Mouse (Mus musculus) mammary gland, adult 2 months (tissue): ENCODE data around the gene Tmem147. TPM values are rescaled to one million over a fixed set of nuclear protein-coding genes. Genes with fewer than 3 reads are reported as not detected.

ENCODE experiments used
- polyA plus RNA-seq: library from polyadenylated mRNA; depleted of rRNA; stranded (reverse); fragments of >200 nt; gene quantifications from 2 replicates; pipeline ENCODE4 v1.2.3, GENCODE M21; 2012; ENCODE audit warnings: low replicate concordance; rRNA removed

Gene Tmem147
- 183 and 405 TPM in 2 replicates for polyA plus RNA-seq

DNA sequence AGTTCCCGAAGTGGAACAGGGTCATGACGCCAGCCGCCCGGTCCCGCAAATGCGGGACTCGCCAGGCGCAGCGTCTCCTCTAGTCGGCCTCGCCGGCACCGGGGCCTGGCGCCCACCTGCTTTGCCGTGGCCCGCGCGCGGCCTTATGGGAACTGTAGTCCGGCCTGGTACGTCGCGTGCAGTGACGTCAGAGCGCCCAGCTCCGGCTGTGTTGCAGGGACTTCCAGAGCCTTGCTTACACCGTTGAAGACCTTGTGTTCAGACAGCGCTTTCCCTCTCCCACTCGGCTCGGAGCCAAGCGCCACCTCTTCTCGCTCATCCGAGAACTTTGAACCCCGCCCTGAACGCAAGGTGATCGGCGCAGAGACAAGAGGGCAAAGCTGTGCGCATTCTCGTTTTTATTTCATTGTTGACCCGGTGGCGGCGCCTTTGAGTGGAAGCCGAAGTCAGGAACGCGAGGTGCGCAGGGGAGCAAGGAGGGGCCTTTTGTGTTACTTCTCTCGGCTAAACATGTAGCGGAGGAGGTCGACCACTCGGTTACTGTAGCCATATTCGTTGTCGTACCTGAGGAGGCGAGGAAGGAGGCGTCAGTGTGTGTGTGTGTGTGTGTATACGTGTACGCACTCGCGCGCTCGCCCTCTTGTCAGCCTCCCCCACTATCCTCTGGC is at the start of gene Tmem147:
TSS of gene Tmem147 (minus strand) at position 145 of the 668 bp plus-strand sequence.

DNA sequence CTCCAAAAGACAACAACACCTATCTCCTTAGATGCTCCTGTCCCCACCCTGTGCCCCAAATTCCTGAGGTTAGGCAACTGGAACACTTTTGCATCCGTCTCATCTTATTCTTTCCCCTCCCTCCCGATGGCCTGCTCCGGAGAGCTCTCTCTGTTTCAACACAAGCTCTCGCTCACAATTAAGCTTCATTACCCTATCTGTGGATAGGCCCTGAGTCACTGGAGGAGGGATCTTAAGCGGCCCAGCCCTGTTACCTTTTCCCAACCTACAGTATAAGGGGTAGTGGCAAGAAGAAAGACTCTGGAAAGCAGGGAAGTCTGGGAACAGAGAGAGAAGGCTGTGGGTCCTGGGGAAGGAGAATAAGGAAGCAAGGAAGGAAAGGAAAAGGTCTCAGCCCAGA is 34.1 kb upstream of the Tmem147 start, which contains the start of gene Dmkn:
TSS of gene Dmkn (plus strand) at position 301 of the 400 bp plus-strand sequence.

DNA sequence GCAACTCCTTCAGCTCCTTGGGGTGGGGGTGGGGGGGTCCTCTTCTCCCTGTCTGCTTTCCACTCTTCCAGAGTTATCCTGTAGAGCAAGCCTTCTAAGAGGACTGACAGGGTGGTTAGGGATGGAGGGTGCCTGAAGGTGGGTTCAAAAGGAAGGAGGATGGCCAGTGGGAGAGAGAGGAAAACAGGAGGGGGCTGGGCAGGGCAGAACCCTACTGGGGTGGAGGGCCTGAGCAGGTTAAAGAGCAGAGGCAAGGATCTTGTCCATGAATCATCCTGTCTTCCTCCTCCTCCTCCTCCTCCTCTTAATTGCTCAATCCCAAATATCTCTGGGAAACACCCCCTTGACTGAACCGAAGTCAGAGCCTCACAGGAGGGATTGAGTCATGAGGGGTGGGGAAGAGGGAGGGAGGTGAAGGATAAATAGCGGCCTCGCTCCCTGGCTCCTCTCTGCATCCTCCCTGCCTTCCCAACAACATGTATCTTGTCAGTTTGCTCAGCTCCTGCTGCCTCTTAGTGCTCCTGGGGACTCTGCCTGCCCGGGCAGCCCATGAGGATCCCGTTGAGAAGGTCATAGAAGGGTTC is 21.8 kb upstream of the Tmem147 start, which contains the start of gene Sbsn:
TSS of gene Sbsn (plus strand) at position 386 of the 584 bp plus-strand sequence.

DNA sequence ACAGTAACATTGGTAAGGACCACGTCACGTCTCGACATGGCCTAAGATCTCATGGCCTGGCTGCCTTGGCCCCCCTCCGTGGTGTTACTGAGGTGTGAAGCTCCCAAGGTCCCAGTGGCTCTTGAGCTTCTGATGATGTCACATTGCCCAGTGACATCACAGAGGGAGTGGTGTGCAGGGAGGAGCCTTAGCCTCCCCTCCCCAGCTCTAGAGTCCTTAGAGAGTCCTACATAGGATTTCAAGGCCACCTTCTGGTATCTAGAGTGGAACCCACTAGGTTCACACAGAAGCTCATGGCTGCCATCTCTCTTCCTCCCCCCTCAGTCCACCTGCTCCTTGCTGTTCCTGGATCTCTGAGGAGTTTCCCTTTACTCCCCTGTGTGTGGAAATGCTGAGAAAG is 14.3 kb upstream of the Tmem147 start, which contains the start of gene Gapdhs:
TSS of gene Gapdhs (minus strand) at position 65 of the 400 bp plus-strand sequence.

DNA sequence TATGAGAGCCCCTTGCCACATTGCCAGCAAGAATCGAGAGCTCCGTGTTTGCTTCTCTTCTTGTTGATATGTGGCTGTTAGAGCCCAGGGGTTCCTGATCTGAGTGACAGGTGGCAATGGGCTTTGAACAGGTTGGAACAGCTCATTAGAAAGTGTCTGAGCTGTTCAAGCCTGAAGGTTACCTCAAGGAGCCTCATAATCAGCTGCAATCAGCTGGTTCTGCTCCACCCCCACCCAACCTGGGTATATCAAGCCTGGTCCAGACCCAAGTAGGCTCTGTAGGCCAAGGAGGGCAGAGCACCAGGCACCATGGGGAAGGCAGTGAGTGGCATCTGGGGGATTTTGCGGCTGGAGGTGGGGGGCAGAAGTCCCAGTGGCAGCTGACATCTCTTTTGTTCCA is 17.4 kb downstream of the Tmem147 start, which contains the start of gene Atp4a:
TSS of gene Atp4a (plus strand) at position 268 of the 400 bp plus-strand sequence.

DNA sequence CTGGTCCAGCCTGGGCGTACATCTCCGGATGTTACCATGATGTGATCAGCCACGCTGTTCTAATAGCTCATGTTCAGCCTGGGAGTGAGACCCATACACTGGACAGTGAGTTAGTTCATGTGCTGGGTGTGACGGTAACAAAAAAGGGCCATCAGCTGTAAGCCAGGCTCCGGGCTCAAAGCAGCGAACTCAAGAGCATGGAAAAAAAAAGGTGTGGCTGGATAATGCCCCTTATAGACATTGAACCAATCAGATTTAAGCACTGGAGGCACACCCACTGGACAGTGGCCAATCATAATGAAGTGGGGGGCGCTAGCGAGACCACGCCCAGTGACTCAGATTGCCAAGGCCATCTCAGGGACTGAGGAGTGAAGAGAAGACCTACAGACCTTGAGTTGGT is 30.8 kb downstream of the Tmem147 start, which contains the start of gene 2200002J24Rik:
TSS of gene 2200002J24Rik (plus strand) at position 338 of the 400 bp plus-strand sequence.

Other genes starting within 250 kb of the Tmem147 start
- 1.4 TPM in 1 of 2 replicates, not detected in the other for gene Prodh2, start 235.9 kb downstream of the Tmem147 start, polyA plus RNA-seq
- gene Arhgap33, start 194.5 kb downstream of the Tmem147 start, polyA plus RNA-seq, result 10.7 and 22.5 TPM in 2 replicates
- gene Hspb6, start 177.4 kb downstream of the Tmem147 start, polyA plus RNA-seq, result 49.5 and 798 TPM in 2 replicates
- gene Proser3, start 177.2 kb downstream of the Tmem147 start, polyA plus RNA-seq, result 8.0 and 10.5 TPM in 2 replicates
- 36.9 and 40.0 TPM in 2 replicates for gene Lin37, start 169.7 kb downstream of the Tmem147 start, polyA plus RNA-seq
- 58.9 and 66.3 TPM in 2 replicates for gene U2af1l4, start 166.2 kb downstream of the Tmem147 start, polyA plus RNA-seq
- gene Gm49396, start 166.2 kb downstream of the Tmem147 start, polyA plus RNA-seq, result 2.1 and 2.5 TPM in 2 replicates
- 97.0 and 187 TPM in 2 replicates for gene Psenen, start 165.9 kb downstream of the Tmem147 start, polyA plus RNA-seq
- 9.9 and 16.6 TPM in 2 replicates for gene Igflr1, start 164.1 kb downstream of the Tmem147 start, polyA plus RNA-seq
- gene Kmt2b, start 140.8 kb downstream of the Tmem147 start, polyA plus RNA-seq, result 63.8 and 73.1 TPM in 2 replicates
- 4.8 and 7.8 TPM in 2 replicates for gene Zbtb32, start 130.6 kb downstream of the Tmem147 start, polyA plus RNA-seq
- gene Upk1a, start 116.7 kb downstream of the Tmem147 start, polyA plus RNA-seq, result 1.4 and 2.3 TPM in 2 replicates
- gene Cox6b1, start 103.4 kb downstream of the Tmem147 start, polyA plus RNA-seq, result 332 and 742 TPM in 2 replicates
- gene Etv2, start 93.7 kb downstream of the Tmem147 start, polyA plus RNA-seq, result not detected in 2 replicates
- 53.5 and 112 TPM in 2 replicates for gene Rbm42, start 79.2 kb downstream of the Tmem147 start, polyA plus RNA-seq
- gene Haus5, start 64.5 kb downstream of the Tmem147 start, polyA plus RNA-seq, result 11.4 and 12.7 TPM in 2 replicates
- not detected in 2 replicates for gene Pmis2, start 57.9 kb downstream of the Tmem147 start, polyA plus RNA-seq
- not detected in 2 replicates for gene 2200002J24Rik, start 30.6 kb downstream of the Tmem147 start, polyA plus RNA-seq
- gene Atp4a, start 17.3 kb downstream of the Tmem147 start, polyA plus RNA-seq, result 0.05 and 0.70 TPM in 2 replicates
- 0.09 and 0.10 TPM in 2 replicates for gene Gapdhs, start 14.1 kb upstream of the Tmem147 start, polyA plus RNA-seq
- 6.5 and 14.4 TPM in 2 replicates for gene Sbsn, start 21.9 kb upstream of the Tmem147 start, polyA plus RNA-seq
- 5.2 and 132 TPM in 2 replicates for gene Dmkn, start 34.2 kb upstream of the Tmem147 start, polyA plus RNA-seq
- gene Krtdap, start 58.4 kb upstream of the Tmem147 start, polyA plus RNA-seq, result 1.2 and 71.0 TPM in 2 replicates
- 44.2 and 53.7 TPM in 2 replicates for gene Ffar2, start 94.2 kb upstream of the Tmem147 start, polyA plus RNA-seq
- gene Ffar3, start 126.6 kb upstream of the Tmem147 start, polyA plus RNA-seq, result 0.10 and 0.11 TPM in 2 replicates
- 5.8 and 8.9 TPM in 2 replicates for gene Ffar1, start 132.0 kb upstream of the Tmem147 start, polyA plus RNA-seq
- 85.3 and 86.3 TPM in 2 replicates for gene Cd22, start 150.8 kb upstream of the Tmem147 start, polyA plus RNA-seq
- gene Mag, start 185.3 kb upstream of the Tmem147 start, polyA plus RNA-seq, result 3.9 and 5.1 TPM in 2 replicates
- 6.9 and 22.7 TPM in 2 replicates for gene Hamp2, start 195.1 kb upstream of the Tmem147 start, polyA plus RNA-seq
- gene Hamp, start 214.5 kb upstream of the Tmem147 start, polyA plus RNA-seq, result 1.9 and 22.9 TPM in 2 replicates
- 122 and 253 TPM in 2 replicates for gene Usf2, start 227.3 kb upstream of the Tmem147 start, polyA plus RNA-seq
- 48.3 and 72.9 TPM in 2 replicates for gene Lsr, start 243.9 kb upstream of the Tmem147 start, polyA plus RNA-seq
- gene Fam187b, start 244.2 kb upstream of the Tmem147 start, polyA plus RNA-seq, result 2.1 and 3.5 TPM in 2 replicates